Mouse (Mus musculus) small intestine, adult 2 months (tissue): ENCODE data around the gene Synj1.

Source experiments
- CTCF ChIP-seq: fragments of 200-500 bp; IDR thresholded peaks from 2 replicates; pipeline ENCODE4 v1.5.1; 2012; ENCODE audit warnings: low read depth, mild to moderate bottlenecking, control low read depth, inconsistent platforms, low read length, moderate library complexity, mixed read lengths; ENCODE audit not compliant: insufficient replicate concordance, insufficient read length; ENCODE audit errors: extremely low read depth
- POLR2A ChIP-seq: fragments of 200-500 bp; IDR thresholded peaks from 2 replicates; pipeline ENCODE4 v1.6.1; 2012; ENCODE audit warnings: low read depth, mild to moderate bottlenecking, control low read depth, inconsistent platforms, low read length, moderate library complexity

DNA sequence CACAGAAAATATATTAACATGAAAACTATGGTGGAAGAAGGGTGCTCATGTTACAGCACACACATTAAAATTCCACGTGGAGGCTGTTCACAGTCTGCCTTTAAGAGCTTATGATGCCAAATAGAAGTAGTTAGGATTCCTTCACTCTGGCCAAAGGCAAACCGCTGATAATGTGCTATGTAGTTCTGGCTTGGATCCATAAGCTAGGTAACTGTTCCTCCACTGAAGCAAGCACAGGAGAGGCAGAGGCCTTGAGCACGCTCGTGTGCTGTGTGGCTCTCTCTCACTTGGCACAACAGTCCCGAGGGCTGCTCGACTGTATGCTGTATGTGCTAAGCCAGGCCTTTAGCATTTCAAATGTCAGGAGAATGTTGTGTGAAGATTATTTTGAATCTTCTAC, 55.6 kb downstream of the Synj1 start:
- no peak for TF ChIP-seq CTCF
- no peak for TF ChIP-seq POLR2A
